In the genomic region with DNA sequence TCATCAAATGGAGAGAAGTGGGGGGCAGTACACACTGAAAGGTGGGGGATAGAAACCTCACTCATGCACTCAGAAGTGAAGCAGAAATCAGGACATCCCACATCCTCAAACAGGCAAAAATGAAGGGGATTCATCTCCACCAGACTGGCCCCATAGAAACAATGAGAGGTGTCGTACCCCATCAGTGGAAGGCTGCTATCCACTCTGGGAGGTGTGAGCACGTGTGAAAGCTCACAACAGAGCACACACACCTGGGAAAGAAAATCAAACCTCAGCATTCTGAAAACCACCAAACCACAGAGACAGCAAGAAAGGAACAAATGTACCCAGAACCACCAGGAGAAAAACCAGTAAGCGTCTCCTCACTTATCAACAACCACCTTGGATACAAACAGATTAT, we compare ENCODE assay signal across 33 mouse cellular contexts.
"Had no signal": no experiment of that assay in that cellular context is flagged by ENCODE, and none has a peak within 500 bp of the region (broad histone marks: within the 10 kb centered on the region; RNA-seq: fewer than 3 reads in every experiment).

No protein-coding gene starts in this region.

- H3K4me2 ChIP-seq: heart, embryonic 11.5 days; heart, embryonic 12.5 days; heart, embryonic 13.5 days; heart, embryonic 15.5 days; hindbrain, embryonic 12.5 days; hindbrain, embryonic 13.5 days; hindbrain, embryonic 14.5 days; hindbrain, embryonic 15.5 days; intestine, embryonic 15.5 days; kidney, embryonic 15.5 days had no signal

- DNase-seq: heart, postnatal 10 days; heart, postnatal 14 days; heart, postnatal 36 days; kidney, adult 11 months; kidney, adult 18-20 months; kidney, adult 2 months; kidney, adult 8-10 months; kidney, adult 9 months; kidney, postnatal 10 days; kidney, postnatal 14 days; kidney, postnatal 25 days; kidney, postnatal 36 days; kidney, postnatal 4 days; layer of hippocampus, adult 9-11 months; layer of hippocampus, postnatal 36 days had no signal

- ATAC-seq: hindbrain, embryonic 16.5 days; hindbrain, postnatal 0 days; inflammation-experienced regulatory T-cells, adult 6 months; intestine, embryonic 15.5 days; intestine, embryonic 16.5 days; intestine, postnatal 0 days had no signal

- H3K4me1 ChIP-seq: heart, embryonic 13.5 days; heart, embryonic 15.5 days; hindbrain, embryonic 10.5 days; hindbrain, embryonic 12.5 days; hindbrain, embryonic 13.5 days; hindbrain, embryonic 15.5 days; intestine, embryonic 15.5 days; kidney, embryonic 15.5 days had no signal

- H3K36me3 ChIP-seq: heart, embryonic 12.5 days; heart, embryonic 13.5 days; heart, embryonic 15.5 days; hindbrain, embryonic 10.5 days; hindbrain, embryonic 12.5 days; hindbrain, embryonic 13.5 days; hindbrain, embryonic 15.5 days; intestine, embryonic 15.5 days; kidney, embryonic 15.5 days had no signal

- H3K9ac ChIP-seq: heart, embryonic 12.5 days; heart, embryonic 13.5 days; heart, embryonic 15.5 days; hindbrain, embryonic 12.5 days; hindbrain, embryonic 13.5 days; hindbrain, embryonic 14.5 days; hindbrain, embryonic 15.5 days; intestine, embryonic 15.5 days; kidney, embryonic 15.5 days had no signal

- H3K27me3 ChIP-seq: heart, embryonic 12.5 days; heart, embryonic 13.5 days; heart, embryonic 15.5 days; hindbrain, embryonic 12.5 days; hindbrain, embryonic 13.5 days; hindbrain, embryonic 15.5 days; intestine, embryonic 15.5 days; kidney, embryonic 15.5 days had no signal

- H3K27ac ChIP-seq: heart, embryonic 13.5 days; heart, embryonic 15.5 days; hindbrain, embryonic 10.5 days; hindbrain, embryonic 12.5 days; hindbrain, embryonic 13.5 days; hindbrain, embryonic 14.5 days; hindbrain, embryonic 15.5 days; hindbrain, postnatal 0 days; intestine, embryonic 15.5 days; kidney, embryonic 15.5 days; kidney, postnatal 0 days; layer of hippocampus, adult 2 months had no signal

- H3K4me3 ChIP-seq: heart, embryonic 12.5 days; heart, embryonic 13.5 days; heart, embryonic 15.5 days; hindbrain, embryonic 10.5 days; hindbrain, embryonic 12.5 days; hindbrain, embryonic 13.5 days; hindbrain, embryonic 15.5 days; intestine, embryonic 15.5 days; kidney, embryonic 15.5 days; layer of hippocampus, adult 2 months had no signal

- H3K9me3 ChIP-seq: heart, embryonic 15.5 days; hindbrain, embryonic 12.5 days; hindbrain, embryonic 15.5 days; intestine, embryonic 15.5 days had no signal
